Mouse (Mus musculus): ENCODE results near the gene Cmip.
A peak's percentile ranks its signal among the peaks of the same experiment; 100 is the strongest.

GRCm38 (mm10) chr8:117474944-117475343 lies 218.1 kb downstream of the Cmip start:
- TF ChIP-seq CTCF (IDR thresholded peaks at IDR 0.05; ENCODE audit: low read depth) (peak; percentile 98), EP300 (IDR thresholded peaks at IDR 0.05; ENCODE audit: low read depth) (no peak)

Data from liver, postnatal 0 days (tissue).